Mouse (Mus musculus) forebrain, embryonic 14.5 days (tissue): ENCODE measurements at regions not wholly inside any gene's neighbourhood (a gene's known extent, or its start where the extent isn't known, plus 50 kb on each side); places are given as distances from the start of the nearest gene placed in this dataset.
A peak's percentile ranks its signal among the peaks of the same experiment; 100 is the strongest.

Source experiments
- ATAC-seq: fragments of 200-750 bp; cut with Nextera tagmentation; 2 replicates; pipeline ENCODE4 v1.8.0; 2017; ENCODE audit warnings: mild to moderate bottlenecking, moderate library complexity
- DNase-seq: peaks from one replicate; pipeline ENCODE4 v3.0.0-alpha.2; 2015; ENCODE audit warnings: low spot score
- H3K27ac ChIP-seq: fragments of 300-500 bp; sonication (generic); 2 replicates; pipeline ENCODE4 v1.5.1; 2014; ENCODE audit warnings: low read depth, mild to moderate bottlenecking, control low read depth, low read length, moderate library complexity
- H3K27me3 ChIP-seq: fragments of 300-500 bp; sonication (generic); replicated peaks from 2 replicates; pipeline ENCODE4 v1.6.1; 2014; ENCODE audit warnings: low read length, control low read depth, mixed read lengths; ENCODE audit not compliant: control insufficient read depth, insufficient read depth
- H3K36me3 ChIP-seq: fragments of 300-500 bp; sonication (generic); 2 replicates; pipeline ENCODE4 v1.6.1; 2014; ENCODE audit warnings: low read length, control low read depth; ENCODE audit not compliant: control insufficient read depth, insufficient read depth
- H3K4me1 ChIP-seq: fragments of 300-500 bp; sonication (generic); 2 replicates; pipeline ENCODE4 v1.6.1; 2014; ENCODE audit warnings: antibody characterized with exemption, low read length, control low read depth; ENCODE audit not compliant: control insufficient read depth, insufficient read depth
- H3K4me2 ChIP-seq: fragments of 300-500 bp; sonication (generic); 2 replicates; pipeline ENCODE4 v1.6.1; 2014; ENCODE audit warnings: mild to moderate bottlenecking, control low read depth, low read length
- H3K4me3 ChIP-seq: fragments of 300-500 bp; sonication (generic); 2 replicates; pipeline ENCODE4 v1.5.1; 2014; ENCODE audit warnings: low read depth, low read length, control low read depth
- H3K9ac ChIP-seq: fragments of 300-500 bp; sonication (generic); 2 replicates; pipeline ENCODE4 v1.6.1; 2014; ENCODE audit warnings: mild to moderate bottlenecking, low read length, control low read depth, moderate library complexity
- H3K9me3 ChIP-seq: fragments of 300-500 bp; sonication (generic); replicated peaks from 2 replicates; pipeline ENCODE4 v1.6.1; 2016; ENCODE audit warnings: low read length, control low read depth, mixed read lengths; ENCODE audit not compliant: control insufficient read depth
- WGBS: fragments of 180-500 bp; shearing (Covaris S2); extraction: QIAGEN DNeasy Blood & Tissue Kit; methylation state at CpG from one replicate; pipeline ENCODE4 v1.1.7; 2014; 5-methylcytosine and 5-hydroxymethylcytosine counted together

GRCm38 (mm10) chr19:44646548-44646947 lies 83.9 kb downstream of the Hif1an start:
- H3K4me3 ChIP-seq, result no peak overlapping the region
- ATAC-seq, result peak; percentile 65; the same call in 1 of the 2 replicates
- no peaks in the 10 kb centered on the region for H3K36me3 ChIP-seq
- H3K9ac ChIP-seq, result no peak overlapping the region
- no peak overlapping the region for H3K4me2 ChIP-seq
- no peak overlapping the region for H3K27ac ChIP-seq
- no peaks in the 10 kb centered on the region for H3K9me3 ChIP-seq
- H3K4me1 ChIP-seq, result no peaks in the 10 kb centered on the region
- WGBS, result 58% methylated on average over 9 of the region's 9 CpGs
- H3K27me3 ChIP-seq, result peaks cover 40% of the 10 kb centered on the region
- peak; percentile 70 for DNase-seq

- no peak overlapping the region for H3K27ac ChIP-seq
- WGBS, result 64% methylated on average over 7 of the region's 7 CpGs
- H3K4me1 ChIP-seq, result no peaks in the 10 kb centered on the region
- H3K9ac ChIP-seq, result no peak overlapping the region
- no peak overlapping the region for H3K4me3 ChIP-seq
- DNase-seq (no peak), ATAC-seq (no peak)
- H3K27me3 ChIP-seq, result peaks cover 36% of the 10 kb centered on the region
- H3K36me3 ChIP-seq, result no peaks in the 10 kb centered on the region
- no peak overlapping the region for H3K4me2 ChIP-seq
- H3K9me3 ChIP-seq, result no peaks in the 10 kb centered on the region
Measured at GRCm38 (mm10) chr19:44649206-44649605, 86.6 kb downstream of the Hif1an start.

GRCm38 (mm10) chr19:44650841-44651240 lies 88.2 kb downstream of the Hif1an start:
- DNase-seq (no peak), ATAC-seq (no peak)
- no peak overlapping the region for H3K4me3 ChIP-seq
- H3K4me1 ChIP-seq, result no peaks in the 10 kb centered on the region
- H3K27ac ChIP-seq, result no peak overlapping the region
- WGBS, result 31% methylated on average over 2 of the region's 2 CpGs
- no peak overlapping the region for H3K9ac ChIP-seq
- no peak overlapping the region for H3K4me2 ChIP-seq
- peaks cover 44% of the 10 kb centered on the region for H3K27me3 ChIP-seq
- H3K9me3 ChIP-seq, result no peaks in the 10 kb centered on the region
- H3K36me3 ChIP-seq, result no peaks in the 10 kb centered on the region

- DNase-seq (no peak), ATAC-seq (no peak)
- Histone ChIP-seq H3K9ac (no peak overlapping the region), H3K4me2 (no peak overlapping the region), H3K9me3 (no peaks in the 10 kb centered on the region), H3K27me3 (peaks cover 44% of the 10 kb centered on the region), H3K4me1 (no peaks in the 10 kb centered on the region), H3K36me3 (no peaks in the 10 kb centered on the region), H3K4me3 (no peak overlapping the region), H3K27ac (no peak overlapping the region)
- WGBS, result 2% methylated on average over 4 of the region's 4 CpGs
Measured at GRCm38 (mm10) chr19:44651605-44652004, 89.0 kb downstream of the Hif1an start.

GRCm38 (mm10) chr19:44655719-44656118 lies 93.1 kb downstream of the Hif1an start:
- no peaks in the 10 kb centered on the region for H3K4me1 ChIP-seq
- H3K4me2 ChIP-seq, result no peak overlapping the region
- DNase-seq (peak; percentile 59), ATAC-seq (peak; percentile 46; the same call in 1 of the 2 replicates)
- no peak overlapping the region for H3K4me3 ChIP-seq
- no peak overlapping the region for H3K27ac ChIP-seq
- H3K36me3 ChIP-seq, result no peaks in the 10 kb centered on the region
- no peak overlapping the region for H3K9ac ChIP-seq
- H3K27me3 ChIP-seq, result peaks cover 27% of the 10 kb centered on the region; the same call in 1 of the 2 replicates
- 1% methylated on average over 6 of the region's 6 CpGs for WGBS
- no peaks in the 10 kb centered on the region for H3K9me3 ChIP-seq

GRCm38 (mm10) chr19:44659316-44659715 lies 96.5 kb upstream of the Pax2 start:
- WGBS, result 25% methylated on average over 10 of the region's 10 CpGs
- H3K36me3 ChIP-seq, result no peaks in the 10 kb centered on the region
- H3K4me1 ChIP-seq, result no peaks in the 10 kb centered on the region
- no peak overlapping the region for H3K4me2 ChIP-seq
- no peak overlapping the region for H3K27ac ChIP-seq
- H3K4me3 ChIP-seq, result no peak overlapping the region
- no peak for ATAC-seq
- H3K27me3 ChIP-seq, result peaks cover 15% of the 10 kb centered on the region; the same call in 1 of the 2 replicates
- no peak overlapping the region for H3K9ac ChIP-seq
- no peaks in the 10 kb centered on the region for H3K9me3 ChIP-seq
- no peak for DNase-seq

GRCm38 (mm10) chr19:44669535-44669958 lies 86.3 kb upstream of the Pax2 start:
- DNase-seq (no peak), ATAC-seq (no peak)
- WGBS, result 4% methylated on average over 14 of the region's 14 CpGs
- H3K36me3 ChIP-seq, result no peaks in the 10 kb centered on the region
- H3K27ac ChIP-seq, result no peak overlapping the region
- H3K4me3 ChIP-seq, result peak overlapping the region; percentile 15
- peaks cover 84% of the 10 kb centered on the region for H3K27me3 ChIP-seq
- H3K4me1 ChIP-seq, result peaks cover 9% of the 10 kb centered on the region
- no peak overlapping the region for H3K9ac ChIP-seq
- H3K4me2 ChIP-seq, result peak overlapping the region; percentile 42
- H3K9me3 ChIP-seq, result no peaks in the 10 kb centered on the region

- Histone ChIP-seq H3K9ac (peak overlapping the region; percentile 29; the same call in 1 of the 2 replicates), H3K4me3 (peak overlapping the region; percentile 19; the same call in 1 of the 2 replicates), H3K36me3 (no peaks in the 10 kb centered on the region), H3K9me3 (no peaks in the 10 kb centered on the region), H3K27ac (no peak overlapping the region), H3K4me1 (peaks cover 14% of the 10 kb centered on the region), H3K27me3 (peaks cover 89% of the 10 kb centered on the region), H3K4me2 (peak overlapping the region; percentile 37)
- DNase-seq (peak; percentile 46), ATAC-seq (no peak)
- WGBS, result 7% methylated on average over 45 of the region's 45 CpGs
Measured at GRCm38 (mm10) chr19:44674621-44675245, 81.1 kb upstream of the Pax2 start.

- Histone ChIP-seq H3K36me3 (no peaks in the 10 kb centered on the region), H3K4me1 (peaks cover 11% of the 10 kb centered on the region), H3K27ac (no peak overlapping the region), H3K9me3 (no peaks in the 10 kb centered on the region), H3K27me3 (peaks cover 89% of the 10 kb centered on the region), H3K4me2 (no peak overlapping the region), H3K9ac (no peak overlapping the region), H3K4me3 (no peak overlapping the region)
- ATAC-seq (peak; percentile 70), DNase-seq (peak; percentile 77)
- 2% methylated on average over 12 of the region's 12 CpGs for WGBS
Measured at GRCm38 (mm10) chr19:44676555-44677120, 79.2 kb upstream of the Pax2 start.
